8 mouse cellular contexts compared by ENCODE assay signal in genomic region chr9:55151096-55151495, GRCm38 (mm10). TPM values are rescaled to one million over a fixed set of nuclear protein-coding genes. Genes with fewer than 3 reads are reported as not detected.
DNase-seq lines count a peak whose midpoint lies in the region; ATAC-seq and TF ChIP-seq lines count a peak whose summit lies in the region.

No protein-coding gene starts in this region.

- no peak for TF ChIP-seq POLR2A in lung, adult 2 months (IDR thresholded peaks at IDR 0.05; ENCODE audit: borderline replicate concordance, extremely low read depth, low read depth, low read length)

- H3K36me3 ChIP-seq in lung, embryonic 14.5 days (ENCODE audit: insufficient read depth) = no peaks in the 10 kb centered on the region; the same call in 1 of the 2 replicates
- no peaks in the 10 kb centered on the region for H3K36me3 ChIP-seq in hindbrain, embryonic 11.5 days (ENCODE audit: control insufficient read depth, insufficient read depth, low read length)
- peaks cover 11% of the 10 kb centered on the region; the same call in 1 of the 2 replicates for H3K36me3 ChIP-seq in midbrain, embryonic 10.5 days

- no peak overlapping the region for H3K9ac ChIP-seq in lung, embryonic 14.5 days
- H3K9ac ChIP-seq in hindbrain, embryonic 11.5 days (ENCODE audit: low read depth, low read length) = no peak overlapping the region

- no peaks in the 10 kb centered on the region for H3K9me3 ChIP-seq in lung, embryonic 14.5 days (ENCODE audit: low read depth, low read length)
- H3K9me3 ChIP-seq in hindbrain, embryonic 11.5 days (ENCODE audit: control insufficient read depth, low read length) = no peaks in the 10 kb centered on the region
- no peaks in the 10 kb centered on the region for H3K9me3 ChIP-seq in midbrain, embryonic 10.5 days (replicated peaks)

- peak; percentile 17 for DNase-seq in adrenal gland, postnatal 10 days
- no peak for DNase-seq in adrenal gland, adult 2 months
- DNase-seq in lung, embryonic 14.5 days = no peak
- DNase-seq in lung, adult 2 months = no peak
- DNase-seq in hindbrain, embryonic 11.5 days (ENCODE audit: low spot score) = no peak
- DNase-seq in midbrain, embryonic 10.5 days (ENCODE audit: low spot score) = no peak
- DNase-seq in adipocyte (ENCODE audit: low spot score) = no peak
- DNase-seq in ovary, adult 18-20 months (ENCODE audit: low spot score) = no peak

- H3K27me3 ChIP-seq in lung, embryonic 14.5 days (ENCODE audit: insufficient read depth, low read length) = no peaks in the 10 kb centered on the region
- no peaks in the 10 kb centered on the region for H3K27me3 ChIP-seq in hindbrain, embryonic 11.5 days (ENCODE audit: control insufficient read depth, insufficient read depth, low read length)
- H3K27me3 ChIP-seq in midbrain, embryonic 10.5 days (ENCODE audit: low read depth, poor library complexity, severe bottlenecking) = peaks cover 10% of the 10 kb centered on the region; the same call in 1 of the 2 replicates

- TF ChIP-seq CTCF in lung, embryonic 14.5 days (IDR thresholded peaks at IDR 0.05; ENCODE audit: low read depth) = no peak
- TF ChIP-seq CTCF in lung, adult 2 months (IDR thresholded peaks at IDR 0.05; ENCODE audit: insufficient read depth, low read length) = no peak

- peak overlapping the region; percentile 90 for H3K4me2 ChIP-seq in lung, embryonic 14.5 days
- peak overlapping the region; percentile 82 for H3K4me2 ChIP-seq in hindbrain, embryonic 11.5 days (replicated peaks; ENCODE audit: low read depth, low read length)

- ATAC-seq in lung, embryonic 14.5 days (ENCODE audit: insufficient read depth) = no peak
- no peak for ATAC-seq in hindbrain, embryonic 11.5 days (ENCODE audit: low FRiP score)

- H3K4me3 ChIP-seq in lung, embryonic 14.5 days (ENCODE audit: low read depth, low read length) = peak overlapping the region; percentile 87; the same call in 1 of the 2 replicates
- no peak overlapping the region for H3K4me3 ChIP-seq in lung, adult 2 months (replicated peaks; ENCODE audit: extremely low read depth, low read depth, low read length)
- H3K4me3 ChIP-seq in hindbrain, embryonic 11.5 days (ENCODE audit: low read depth, low read length) = peak overlapping the region; percentile 90; the same call in 1 of the 2 replicates
- H3K4me3 ChIP-seq in midbrain, embryonic 10.5 days = peak overlapping the region; percentile 86

- no peak overlapping the region for H3K27ac ChIP-seq in lung, embryonic 14.5 days (ENCODE audit: low read depth)
- no peak overlapping the region for H3K27ac ChIP-seq in hindbrain, embryonic 11.5 days (ENCODE audit: low read depth, low read length)
- no peak overlapping the region for H3K27ac ChIP-seq in midbrain, embryonic 10.5 days (replicated peaks)

- peaks cover 4% of the 10 kb centered on the region; the same call in 1 of the 2 replicates for H3K4me1 ChIP-seq in lung, embryonic 14.5 days (ENCODE audit: insufficient read depth)
- H3K4me1 ChIP-seq in lung, adult 2 months (ENCODE audit: control insufficient read depth, insufficient read depth, low read length) = peaks cover 9% of the 10 kb centered on the region
- no peaks in the 10 kb centered on the region for H3K4me1 ChIP-seq in hindbrain, embryonic 11.5 days (replicated peaks; ENCODE audit: control insufficient read depth, insufficient read depth, low read length)
- H3K4me1 ChIP-seq in midbrain, embryonic 10.5 days = peaks cover 36% of the 10 kb centered on the region

RNA-seq across cellular contexts. Expression of gene Ube2q2, which starts 2.4 kb away (rescaled TPM):
- 10 to 100 TPM; 39.2 to 39.6 TPM for total RNA-seq in adrenal gland, postnatal 10 days (2021)
- total RNA-seq in adrenal gland, adult 2 months (2021) = 10 to 100 TPM; 52.7 to 62.9 TPM
- polyA plus RNA-seq in adrenal gland, adult 2 months (2012; rRNA removed) = 28.8 and 35.3 TPM in 2 replicates
- polyA plus RNA-seq in lung, embryonic 14.5 days (2014; fragmentation: Nextera tagmentation; extraction: Ambion mirVana) = 39.9 and 42.7 TPM in 2 replicates
- polyA plus RNA-seq in lung, adult 2 months (2012; rRNA removed) = 9.9 and 11.7 TPM in 2 replicates
- polyA plus RNA-seq in hindbrain, embryonic 11.5 days (2014; fragmentation: Nextera tagmentation; extraction: Ambion mirVana) = 47.7 and 55.1 TPM in 2 replicates
- polyA plus RNA-seq in midbrain, embryonic 10.5 days (2016; fragmentation: Nextera tagmentation; extraction: Ambion mirVana) = 37.7 and 38.0 TPM in 2 replicates

RNA-seq across cellular contexts. Expression of gene Fbxo22, which starts 57.6 kb away (rescaled TPM):
- 10 to 100 TPM; 29.6 to 32.2 TPM for total RNA-seq in adrenal gland, postnatal 10 days (2021)
- 10 to 100 TPM; 32.5 to 40.3 TPM for total RNA-seq in adrenal gland, adult 2 months (2021)
- 6.4 and 7.5 TPM in 2 replicates for polyA plus RNA-seq in adrenal gland, adult 2 months (2012; rRNA removed)
- 62.3 and 65.9 TPM in 2 replicates for polyA plus RNA-seq in lung, embryonic 14.5 days (2014; fragmentation: Nextera tagmentation; extraction: Ambion mirVana)
- polyA plus RNA-seq in lung, adult 2 months (2012; rRNA removed) = 10.0 and 12.5 TPM in 2 replicates
- 92.8 and 92.9 TPM in 2 replicates for polyA plus RNA-seq in hindbrain, embryonic 11.5 days (2014; fragmentation: Nextera tagmentation; extraction: Ambion mirVana)
- 84.1 and 86.9 TPM in 2 replicates for polyA plus RNA-seq in midbrain, embryonic 10.5 days (2016; fragmentation: Nextera tagmentation; extraction: Ambion mirVana)
